Mouse (Mus musculus): ENCODE measurements at regions not wholly inside any gene's neighbourhood (a gene's known extent, or its start where the extent isn't known, plus 50 kb on each side); places are given as distances from the start of the nearest gene placed in this dataset.

- no peak for DNase-seq
Measured at GRCm38 (mm10) chr8:91996305-91997022, 194.6 kb upstream of the Irx3 start.

GRCm38 (mm10) chr8:91995407-91996144 lies 193.7 kb upstream of the Irx3 start:
- no peak for DNase-seq

GRCm38 (mm10) chr8:91991542-91992452 lies 189.9 kb upstream of the Irx3 start:
- DNase-seq = no peak

GRCm38 (mm10) chr8:91990952-91991351 lies 189.1 kb upstream of the Irx3 start:
- no peak for DNase-seq

- no peak for DNase-seq
Measured at GRCm38 (mm10) chr8:91990048-91990447, 188.2 kb upstream of the Irx3 start.

GRCm38 (mm10) chr8:91988866-91989633 lies 187.2 kb upstream of the Irx3 start:
- DNase-seq = no peak

- DNase-seq = no peak
Measured at GRCm38 (mm10) chr8:91987854-91988253, 186.0 kb upstream of the Irx3 start.

DNA sequence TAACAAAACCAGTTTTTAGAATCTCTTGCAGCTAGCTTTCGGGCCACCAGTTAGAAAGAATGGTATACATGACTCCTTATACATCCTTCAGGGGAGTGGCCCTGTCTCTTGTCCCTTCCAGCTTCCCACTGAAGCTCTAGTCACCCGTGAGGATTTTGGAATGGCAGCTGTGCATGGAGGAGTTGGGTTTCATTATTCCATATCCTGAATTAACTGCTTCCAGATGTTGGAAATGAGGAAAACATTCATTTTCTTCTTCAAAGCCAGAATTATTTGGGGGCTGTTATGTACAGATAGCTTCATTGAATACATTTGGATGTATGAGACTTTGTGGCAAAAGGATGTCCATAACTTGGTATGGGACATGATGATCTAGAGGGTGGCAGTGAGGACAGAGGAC lies 181.3 kb upstream of the Irx3 start:
- no peak for DNase-seq

GRCm38 (mm10) chr8:91976900-91977585 lies 175.2 kb upstream of the Irx3 start:
- no peak for DNase-seq

DNA sequence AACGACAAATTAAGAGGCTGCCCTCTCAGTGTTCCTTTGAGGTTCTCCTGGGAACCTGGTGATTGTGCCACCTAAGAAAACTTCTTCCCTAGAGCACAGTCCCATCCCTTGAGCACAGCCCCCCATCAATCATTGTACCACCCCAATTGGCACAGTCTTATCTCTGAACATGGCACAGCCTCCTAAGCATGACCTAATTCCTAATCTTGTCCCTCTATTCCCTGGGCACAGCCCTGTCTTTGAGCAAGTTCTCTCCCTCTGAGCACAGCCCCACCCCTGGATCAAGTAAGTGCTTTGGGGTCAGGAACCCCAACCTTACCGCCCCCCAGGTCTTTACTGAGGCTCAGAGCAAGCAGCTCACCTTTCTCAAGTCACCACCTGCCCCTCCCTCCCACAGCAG lies 173.6 kb upstream of the Irx3 start:
- DNase-seq = no peak

- no peak for DNase-seq
Measured at GRCm38 (mm10) chr8:91974636-91975035, 172.8 kb upstream of the Irx3 start.

- DNase-seq = no peak
Measured at GRCm38 (mm10) chr8:91973951-91974439, 172.1 kb upstream of the Irx3 start.

- DNase-seq = no peak
Measured at GRCm38 (mm10) chr8:91967407-91967806, 165.5 kb upstream of the Irx3 start.

DNA sequence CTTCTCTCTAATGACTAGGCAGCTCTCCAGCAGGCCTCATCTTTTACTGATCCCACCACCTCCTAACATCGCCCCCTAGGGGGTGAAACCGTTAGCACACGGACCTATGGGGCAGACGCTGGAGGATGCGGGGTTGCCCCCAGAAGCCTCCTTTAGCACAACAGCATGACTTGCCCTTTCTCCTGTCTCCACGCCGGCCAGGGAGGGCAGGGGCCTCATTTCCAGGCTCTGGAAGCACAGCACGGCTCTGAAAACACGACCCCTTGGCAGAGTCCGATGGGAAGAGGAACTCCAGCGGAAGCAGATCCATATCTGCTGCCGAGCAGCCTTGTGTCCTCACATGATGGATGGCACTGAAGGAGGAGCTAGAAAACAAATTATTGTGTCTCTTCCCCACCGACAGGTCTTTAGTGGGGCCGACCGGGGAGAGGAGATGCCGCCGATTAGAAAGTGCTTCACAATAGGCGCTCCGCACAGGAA lies 165.1 kb upstream of the Irx3 start:
- DNase-seq = peak; percentile 8

DNA sequence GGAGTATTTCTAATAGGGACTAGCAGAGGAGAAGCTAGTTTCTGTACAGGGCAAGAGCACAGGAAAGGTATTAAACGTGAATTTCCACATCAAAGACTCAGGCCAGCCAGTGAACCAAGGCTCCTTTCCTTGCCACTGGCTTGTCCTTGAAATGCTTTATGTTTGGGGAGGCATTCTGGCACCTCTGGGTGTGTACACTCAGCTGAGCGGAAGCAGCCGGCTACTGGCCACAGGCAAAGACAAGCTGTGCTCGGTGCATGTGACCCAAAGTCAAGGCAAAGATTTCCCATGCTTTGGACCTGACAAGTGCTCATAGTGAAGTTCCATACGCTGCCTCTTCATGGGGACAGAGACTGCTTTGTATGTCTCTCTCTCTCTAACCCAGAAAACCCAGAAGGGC lies 159.8 kb upstream of the Irx3 start:
- DNase-seq = no peak

DNA sequence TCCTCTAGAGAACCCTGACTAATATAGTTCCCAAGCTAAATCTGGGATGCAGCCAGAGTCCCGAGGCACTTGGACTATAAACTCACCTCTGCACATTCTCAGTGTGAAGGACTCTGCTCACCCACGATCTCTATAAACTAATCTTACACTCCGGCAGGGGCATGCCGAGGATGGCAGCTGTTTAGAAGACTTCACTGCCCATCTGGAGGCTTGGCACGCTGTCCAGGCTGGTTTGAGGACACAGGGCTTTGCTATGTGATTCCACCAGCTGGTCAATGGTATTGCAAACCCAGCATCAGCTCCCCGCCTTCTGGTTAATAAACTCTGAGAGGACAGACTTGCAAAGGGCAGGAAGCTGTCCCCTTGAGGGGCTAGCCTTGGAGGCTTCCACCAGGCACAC lies 153.3 kb upstream of the Irx3 start:
- no peak for DNase-seq

DNA sequence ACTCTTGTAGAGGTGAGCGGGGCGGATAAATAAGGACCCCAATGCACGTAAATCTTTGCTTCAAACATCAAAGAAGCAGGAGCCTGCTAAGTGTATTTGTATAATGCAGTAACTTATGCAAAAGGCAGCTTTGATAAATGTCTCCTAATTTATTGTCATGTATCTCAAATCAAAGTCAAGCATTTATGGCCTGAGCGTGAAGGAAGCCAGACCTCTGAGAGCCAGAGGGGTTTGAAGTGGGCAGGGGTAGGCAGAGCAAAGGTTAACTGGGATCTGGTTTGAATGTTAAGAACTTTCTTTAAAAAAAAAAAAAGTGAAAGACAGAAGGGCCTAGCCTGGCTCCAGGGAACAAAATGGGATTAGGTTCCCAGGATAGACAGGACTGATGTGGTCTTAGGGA lies 151.1 kb upstream of the Irx3 start:
- DNase-seq = no peak

DNA sequence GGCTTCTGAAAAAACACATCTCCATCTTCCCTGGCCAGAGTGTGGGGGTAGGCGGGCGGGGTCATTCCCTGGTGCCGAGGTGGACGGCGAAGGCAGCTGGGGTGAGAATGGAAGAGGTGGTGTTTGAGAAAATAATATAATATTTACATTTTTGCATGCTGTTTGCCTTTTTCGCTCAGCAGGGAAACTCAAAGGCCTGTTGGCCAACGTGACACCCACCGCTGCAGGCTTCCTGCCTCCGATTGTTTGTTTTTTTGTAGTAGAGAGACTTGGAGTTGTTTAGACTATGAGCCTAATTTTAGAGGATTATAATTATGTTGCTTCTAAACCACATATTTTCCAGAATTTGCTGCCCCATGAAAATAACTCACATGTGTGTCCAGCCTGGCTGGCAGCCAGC lies 147.2 kb upstream of the Irx3 start:
- no peak for DNase-seq

GRCm38 (mm10) chr8:91948173-91948940 lies 146.5 kb upstream of the Irx3 start:
- no peak for DNase-seq

DNA sequence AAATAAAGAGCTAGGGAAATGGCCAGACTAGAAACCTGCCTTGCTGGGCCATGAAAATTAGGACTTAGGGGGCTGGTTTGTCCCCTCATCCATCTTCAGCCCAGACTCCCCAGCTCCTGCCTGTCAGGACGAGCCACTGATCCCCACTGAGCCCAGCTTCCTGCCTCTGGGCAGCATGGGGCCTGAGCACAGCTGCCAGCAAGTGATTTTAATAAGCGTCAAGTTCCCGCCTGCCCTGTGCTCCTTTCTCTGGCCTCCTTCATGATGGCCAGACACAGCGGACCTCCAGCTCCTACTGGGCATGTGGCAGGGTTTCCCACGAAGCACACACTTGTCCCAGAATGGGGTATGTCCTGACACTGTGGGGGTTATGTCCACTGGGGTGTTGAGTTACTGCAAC lies 139.1 kb upstream of the Irx3 start:
- DNase-seq = no peak

DNA sequence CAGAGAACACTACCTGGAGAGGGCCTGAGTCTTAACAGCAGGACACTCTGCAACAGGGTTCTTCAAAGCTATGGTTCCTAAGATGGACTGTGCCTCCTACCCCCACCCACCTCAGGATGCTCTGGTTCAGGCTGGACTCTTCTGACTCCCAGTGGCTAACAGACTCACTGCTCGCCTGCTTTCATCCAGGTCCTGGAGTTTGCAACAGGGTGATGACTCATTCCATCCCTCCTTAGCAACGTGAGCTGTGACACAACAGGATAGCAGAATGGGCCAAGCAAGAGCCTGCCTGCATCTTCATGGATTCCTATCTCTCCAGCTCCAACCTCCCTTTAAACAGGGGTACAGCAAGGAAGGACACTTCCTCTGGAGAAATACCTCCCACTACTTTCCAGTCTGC lies 135.4 kb upstream of the Irx3 start:
- DNase-seq = no peak

Data from thymus, postnatal 25 days (tissue).